Mouse (Mus musculus) bone marrow macrophage, adult 2 months (primary cell): ENCODE measurements around the gene Prrg3. TPM values are rescaled to one million over a fixed set of nuclear protein-coding genes. Genes with fewer than 3 reads are reported as not detected.
"Not testable (repeated sequence)": the region's sequence is repeated elsewhere in the genome, so short reads cannot be mapped to it uniquely, and the experiment has no call there.

ENCODE experiments used
- H3K27ac ChIP-seq: 2 replicates; pipeline ENCODE4 v1.5.1; 2012; ENCODE audit warnings: low read depth, low read length; ENCODE audit not compliant: insufficient read depth
- H3K4me1 ChIP-seq: 2 replicates; pipeline ENCODE4 v1.6.1; 2012; ENCODE audit warnings: low read length; ENCODE audit not compliant: control insufficient read depth, insufficient read depth
- H3K4me3 ChIP-seq: 2 replicates; pipeline ENCODE4 v1.5.1; 2012; ENCODE audit warnings: mild to moderate bottlenecking, low read length, moderate library complexity; ENCODE audit not compliant: insufficient read depth
- CTCF ChIP-seq: IDR thresholded peaks from 2 replicates; pipeline ENCODE4 v1.5.1; 2012; ENCODE audit warnings: low read depth, mild to moderate bottlenecking, low read length, moderate library complexity
- POLR2A ChIP-seq: IDR thresholded peaks from 2 replicates; pipeline ENCODE4 v1.6.1; 2012; ENCODE audit warnings: mild to moderate bottlenecking, low read depth, low read length, borderline replicate concordance
- polyA plus RNA-seq: library from polyadenylated mRNA; stranded (reverse); fragments of >200 nt; gene quantifications from 2 replicates; pipeline ENCODE4 v1.2.4, GENCODE M21; 2012; ENCODE audit not compliant: missing spikeins, insufficient read depth, insufficient read length

The Prrg3 gene
- not detected in 2 replicates for polyA plus RNA-seq

GRCm38 (mm10) chrX:71962073-71963051, at the start of gene Prrg3:
TSS of gene Prrg3 (plus strand) at chrX:71962624.
- no peak for TF ChIP-seq POLR2A
- TF ChIP-seq CTCF = no peak
- Histone ChIP-seq H3K4me3 (no peak within 1 kb of the TSS), H3K4me1 (no peaks in the 10 kb centered on the region), H3K27ac (no peak within 1 kb of the TSS)

DNA sequence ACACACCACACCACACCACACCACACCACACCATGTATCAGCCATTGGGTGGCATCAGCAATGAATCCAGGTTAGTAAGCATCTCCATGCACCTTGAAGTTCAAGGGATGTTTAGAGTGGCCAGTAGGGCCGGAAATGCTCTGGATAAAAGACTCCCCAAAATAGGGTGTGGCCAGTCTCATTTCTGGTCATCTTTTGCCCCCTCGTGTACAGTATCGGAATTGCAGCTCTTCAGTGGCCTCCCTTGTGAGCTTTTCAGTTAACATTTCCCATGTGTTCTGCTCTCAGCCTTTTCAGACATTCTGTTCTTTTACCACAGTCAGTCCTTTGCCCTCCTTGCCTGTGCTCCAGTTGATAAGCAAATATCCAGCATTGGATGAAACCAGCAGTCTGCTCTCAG, 15.8 kb upstream of the Prrg3 start:
- Histone ChIP-seq H3K27ac (no peak overlapping the region), H3K4me1 (peaks cover 3% of the 10 kb centered on the region; the same call in 1 of the 2 replicates), H3K4me3 (no peak overlapping the region)
- TF ChIP-seq CTCF (no peak), POLR2A (no peak)

- TF ChIP-seq POLR2A = no peak
- no peak for TF ChIP-seq CTCF
- Histone ChIP-seq H3K4me1 (no peaks in the 10 kb centered on the region), H3K27ac (no peak overlapping the region), H3K4me3 (no peak overlapping the region)
Measured at GRCm38 (mm10) chrX:71958366-71958765, 4.1 kb upstream of the Prrg3 start.

DNA sequence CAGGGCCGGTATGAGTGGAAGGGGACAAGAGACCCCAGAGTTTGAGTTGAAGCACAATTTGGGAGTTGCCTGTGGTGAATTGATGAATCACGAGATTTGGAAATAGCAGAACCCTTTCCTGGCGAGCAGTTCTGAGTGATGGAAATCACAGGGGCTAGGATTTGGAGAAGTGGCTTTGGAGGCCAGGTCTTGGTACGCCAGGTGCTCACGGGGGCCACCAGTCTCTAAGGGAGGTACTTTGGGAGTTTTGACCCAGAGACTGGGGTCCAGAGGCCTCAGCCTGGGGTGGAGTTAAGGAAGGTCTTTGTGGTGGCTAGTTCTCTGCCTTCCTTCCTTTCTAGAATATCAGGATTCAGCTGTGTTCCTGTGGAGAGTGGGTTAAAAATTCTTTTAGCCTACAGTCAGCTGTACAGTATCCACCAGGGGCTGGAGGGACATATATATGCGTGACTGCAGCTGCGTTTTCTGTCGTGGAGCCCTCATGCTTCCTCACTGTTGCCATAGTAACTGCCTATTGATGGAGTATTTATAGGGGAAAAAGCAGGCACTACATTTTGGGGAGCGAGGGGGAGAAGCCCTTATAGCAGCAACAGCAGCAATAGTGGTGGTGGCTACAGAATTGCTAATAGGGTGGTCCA, 970 bp downstream of the Prrg3 start:
- H3K27ac ChIP-seq = no peak overlapping the region
- no peaks in the 10 kb centered on the region for H3K4me1 ChIP-seq
- H3K4me3 ChIP-seq = no peak overlapping the region
- TF ChIP-seq CTCF (no peak), POLR2A (no peak)

DNA sequence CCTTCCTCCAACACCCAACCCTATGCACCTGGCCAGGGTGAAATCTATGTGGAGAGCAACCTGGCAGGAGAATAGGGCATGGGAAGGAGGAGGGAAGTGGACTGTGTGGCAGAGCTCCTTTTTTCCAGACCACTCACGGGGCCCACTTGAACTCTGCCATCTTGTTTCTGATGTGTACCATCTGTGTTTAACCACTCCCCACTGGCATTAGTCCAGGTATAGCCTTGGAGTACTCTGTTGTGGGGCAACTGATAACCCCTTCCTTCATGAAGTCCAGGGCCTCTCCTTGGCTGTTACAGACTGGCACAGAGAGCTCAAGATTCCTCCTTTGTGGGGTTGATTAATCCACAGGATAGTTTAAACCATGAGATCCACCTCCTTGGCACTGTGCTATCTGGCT, 5.8 kb downstream of the Prrg3 start:
- no peak overlapping the region for H3K4me3 ChIP-seq
- no peak for TF ChIP-seq CTCF
- no peak for TF ChIP-seq POLR2A
- no peaks in the 10 kb centered on the region for H3K4me1 ChIP-seq
- no peak overlapping the region for H3K27ac ChIP-seq

- TF ChIP-seq POLR2A = no peak
- no peak for TF ChIP-seq CTCF
- Histone ChIP-seq H3K4me1 (no peaks in the 10 kb centered on the region), H3K27ac (no peak overlapping the region), H3K4me3 (no peak overlapping the region)
Measured at GRCm38 (mm10) chrX:71968816-71969215, 6.4 kb downstream of the Prrg3 start.

DNA sequence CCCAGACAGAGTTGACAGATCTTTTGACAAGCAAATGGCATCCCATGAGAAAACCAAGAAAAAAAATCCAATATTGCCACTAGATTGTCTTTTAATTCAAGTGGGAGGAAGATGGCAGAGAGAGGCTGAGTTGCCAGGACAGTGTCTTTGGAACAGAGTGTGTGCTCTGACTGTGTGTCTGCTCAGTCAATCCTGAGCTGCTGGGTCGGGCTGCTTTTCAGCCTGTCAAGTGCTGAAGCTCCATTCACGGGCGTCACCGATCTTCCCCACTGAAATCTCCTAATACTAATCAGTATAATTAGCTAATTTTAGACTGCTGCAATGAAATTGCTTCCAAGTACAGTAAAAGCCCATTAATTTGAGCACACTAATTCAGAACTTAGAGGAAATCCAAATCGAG, 8.9 kb downstream of the Prrg3 start:
- H3K4me3 ChIP-seq = no peak overlapping the region
- H3K4me1 ChIP-seq = no peaks in the 10 kb centered on the region
- TF ChIP-seq POLR2A (no peak), CTCF (no peak)
- H3K27ac ChIP-seq = no peak overlapping the region

GRCm38 (mm10) chrX:71972686-71973085, 10.3 kb downstream of the Prrg3 start, which contains the start of gene Fate1:
TSS of gene Fate1 (plus strand) at chrX:71972986.
- no peak within 1 kb of the TSS for H3K4me3 ChIP-seq
- no peak within 1 kb of the TSS for H3K27ac ChIP-seq
- no peaks in the 10 kb centered on the region for H3K4me1 ChIP-seq
- TF ChIP-seq CTCF = no peak
- TF ChIP-seq POLR2A = no peak

GRCm38 (mm10) chrX:71977681-71978080, 15.3 kb downstream of the Prrg3 start:
- H3K27ac ChIP-seq, H3K4me1 ChIP-seq, H3K4me3 ChIP-seq: not testable (repeated sequence)

GRCm38 (mm10) chrX:71980443-71980842, 18.0 kb downstream of the Prrg3 start:
- no peak overlapping the region for H3K4me3 ChIP-seq
- TF ChIP-seq POLR2A (no peak), CTCF (no peak)
- no peak overlapping the region for H3K27ac ChIP-seq
- peaks cover 12% of the 10 kb centered on the region for H3K4me1 ChIP-seq
